Mouse (Mus musculus) megakaryocyte, embryonic 14.5 days (primary cell): ENCODE results near the gene Abhd12.

Experiments used
- FLI1 ChIP-seq: IDR thresholded peaks from 2 replicates; pipeline ENCODE4 v1.6.1; 2012; ENCODE audit warnings: low read length, inconsistent platforms, mixed read lengths
- GATA1 ChIP-seq: IDR thresholded peaks from 3 replicates; pipeline ENCODE4 v1.6.1; 2012; ENCODE audit warnings: mixed read lengths, low read length, inconsistent platforms, borderline replicate concordance

GRCm38 (mm10) chr2:150830911-150831441 is 73.6 kb downstream of the Abhd12 start:
- TF ChIP-seq GATA1 (no peak), FLI1 (no peak)
